Mouse (Mus musculus): ENCODE results near the gene Gli2. TPM values are rescaled to one million over a fixed set of nuclear protein-coding genes. Genes with fewer than 3 reads are reported as not detected.

The Gli2 gene
- polyA plus RNA-seq, 1 experiment from 2014 or later: 3.8 TPM

DNA sequence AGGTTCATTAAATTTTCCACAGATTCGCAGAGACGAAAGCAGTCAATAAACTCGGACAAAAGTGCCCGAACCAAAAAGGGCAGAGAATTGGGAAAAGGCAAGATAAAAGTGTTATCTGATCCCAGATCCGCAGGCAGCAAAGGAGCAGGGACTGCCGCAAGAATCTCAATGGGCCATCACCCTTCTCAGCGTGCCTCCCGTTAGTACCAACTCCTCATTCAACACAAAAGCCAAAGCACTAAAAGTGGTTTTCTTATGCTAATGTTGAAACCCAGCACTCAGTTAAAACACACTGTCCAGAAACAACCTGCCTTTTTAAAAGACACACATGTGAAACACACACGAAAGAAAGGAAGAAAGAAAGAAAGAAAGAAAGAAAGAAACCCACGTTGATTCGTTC is 4.4 kb downstream of the Gli2 start:
- H3K4me2 ChIP-seq (replicated peaks; ENCODE audit: low read depth): no peak overlapping the region
- 22% methylated on average over 11 of the region's 11 CpGs for WGBS

DNA sequence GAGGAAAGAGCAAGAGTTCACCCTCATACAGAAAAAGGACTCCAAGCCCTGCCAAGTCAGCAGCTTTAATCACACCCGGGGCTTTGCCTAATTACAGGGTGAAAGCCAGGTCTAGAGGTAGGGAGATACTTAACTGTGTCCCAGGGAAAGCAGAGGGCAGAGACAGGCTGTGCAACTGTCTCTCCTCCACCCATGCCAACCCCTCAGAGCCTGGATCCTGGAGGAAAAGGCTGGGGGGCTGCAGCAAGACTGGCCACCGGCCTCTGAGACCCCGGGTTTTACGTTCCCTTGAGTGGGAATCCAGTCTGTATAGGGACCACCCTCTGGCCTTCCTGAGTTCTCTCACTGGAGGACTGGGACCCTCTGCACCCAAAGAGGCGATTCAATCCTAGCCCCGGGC is 4.9 kb downstream of the Gli2 start:
- Histone ChIP-seq H3K27me3 (replicated peaks; ENCODE audit: control insufficient read depth, insufficient read depth, low read length) (peaks cover 55% of the 10 kb centered on the region), H3K4me1 (replicated peaks; ENCODE audit: control insufficient read depth, insufficient read depth, low read length) (no peaks in the 10 kb centered on the region), H3K4me3 (ENCODE audit: low read depth, low read length) (no peak overlapping the region), H3K4me2 (replicated peaks; ENCODE audit: low read depth) (peak overlapping the region; percentile 76), H3K9ac (ENCODE audit: low read depth, low read length) (no peak overlapping the region), H3K9me3 (ENCODE audit: control insufficient read depth) (no peaks in the 10 kb centered on the region), H3K27ac (ENCODE audit: low read depth, low read length) (no peak overlapping the region), H3K36me3 (ENCODE audit: control insufficient read depth, insufficient read depth) (no peaks in the 10 kb centered on the region)
- no peak for TF ChIP-seq CTCF (IDR thresholded peaks at IDR 0.05; ENCODE audit: low read depth)
- ATAC-seq: no peak
- 21% methylated on average over 6 of the region's 6 CpGs for WGBS

More for the DNA sequence above, 4.4 kb downstream of the Gli2 start:
- Histone ChIP-seq H3K27ac (ENCODE audit: low read depth, low read length) (no peak overlapping the region), H3K4me1 (replicated peaks; ENCODE audit: control insufficient read depth, insufficient read depth, low read length) (no peaks in the 10 kb centered on the region), H3K27me3 (replicated peaks; ENCODE audit: control insufficient read depth, insufficient read depth, low read length) (peaks cover 59% of the 10 kb centered on the region), H3K36me3 (ENCODE audit: control insufficient read depth, insufficient read depth) (no peaks in the 10 kb centered on the region), H3K4me3 (ENCODE audit: low read depth, low read length) (no peak overlapping the region), H3K9ac (ENCODE audit: low read depth, low read length) (no peak overlapping the region), H3K9me3 (ENCODE audit: control insufficient read depth) (no peaks in the 10 kb centered on the region)
- TF ChIP-seq CTCF (IDR thresholded peaks at IDR 0.05; ENCODE audit: low read depth): no peak
- ATAC-seq: no peak

DNA sequence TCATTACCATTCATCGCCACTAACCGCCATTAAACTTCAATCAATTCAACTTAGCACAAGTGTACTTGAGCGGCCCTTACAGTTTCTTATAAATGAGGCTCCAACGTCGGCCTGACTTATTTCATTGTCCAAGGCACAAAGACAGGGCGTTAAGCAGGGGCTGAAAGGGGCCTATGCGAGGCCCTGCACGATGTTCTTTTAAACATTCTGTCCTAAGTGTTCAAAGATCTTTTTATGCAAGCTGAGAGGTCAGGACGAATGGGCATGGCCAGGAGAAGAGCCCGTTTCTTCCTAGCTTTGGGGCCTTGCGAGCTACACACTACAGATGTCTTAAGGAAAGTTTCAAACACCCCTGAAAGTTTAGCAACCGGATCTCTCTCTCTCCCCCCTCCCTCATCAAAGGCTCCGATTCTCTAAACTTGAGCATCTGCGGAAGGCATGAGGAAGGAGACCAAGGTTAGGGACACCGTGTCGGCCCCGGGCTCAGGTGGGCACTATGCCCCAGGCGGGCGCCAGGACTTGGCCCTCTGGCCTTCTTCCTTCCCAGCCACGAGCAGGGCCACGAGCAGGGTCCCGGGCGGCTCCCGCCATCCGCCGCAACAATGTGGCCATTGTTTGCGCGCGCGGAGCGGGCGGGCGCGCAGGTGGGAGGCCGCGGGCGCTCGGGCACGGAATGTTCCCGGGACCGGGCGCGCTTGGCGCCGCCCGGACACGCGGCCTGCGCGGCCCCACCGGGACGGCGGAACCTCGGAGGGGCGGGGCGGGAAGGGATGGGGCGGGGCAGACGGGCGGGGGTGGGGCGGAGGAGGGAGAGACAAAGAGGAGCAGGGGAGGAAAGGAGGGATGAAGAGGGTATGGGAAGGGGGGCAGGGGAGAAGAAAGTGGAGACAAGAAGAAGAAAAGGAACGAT is 5.7 kb downstream of the Gli2 start:
- no peaks in the 10 kb centered on the region for H3K4me1 ChIP-seq (replicated peaks; ENCODE audit: control insufficient read depth, insufficient read depth, low read length)
- TF ChIP-seq CTCF (IDR thresholded peaks at IDR 0.05; ENCODE audit: low read depth): no peak
- H3K4me3 ChIP-seq (ENCODE audit: low read depth, low read length): peak overlapping the region; percentile 46
- no peaks in the 10 kb centered on the region for H3K36me3 ChIP-seq (ENCODE audit: control insufficient read depth, insufficient read depth)
- peak; percentile 56 for ATAC-seq
- WGBS: 4% methylated on average over 57 of the region's 61 CpGs
- peak overlapping the region; percentile 46; the same call in 1 of the 2 replicates for H3K27ac ChIP-seq (ENCODE audit: low read depth, low read length)
- H3K4me2 ChIP-seq (replicated peaks; ENCODE audit: low read depth): peak overlapping the region; percentile 76
- no peaks in the 10 kb centered on the region for H3K9me3 ChIP-seq (ENCODE audit: control insufficient read depth)
- peaks cover 46% of the 10 kb centered on the region for H3K27me3 ChIP-seq (replicated peaks; ENCODE audit: control insufficient read depth, insufficient read depth, low read length)
- 0 out of 2 replicates have a peak overlapping the region, but pooled peaks have one; percentile 38 for H3K9ac ChIP-seq (ENCODE audit: low read depth, low read length)

DNA sequence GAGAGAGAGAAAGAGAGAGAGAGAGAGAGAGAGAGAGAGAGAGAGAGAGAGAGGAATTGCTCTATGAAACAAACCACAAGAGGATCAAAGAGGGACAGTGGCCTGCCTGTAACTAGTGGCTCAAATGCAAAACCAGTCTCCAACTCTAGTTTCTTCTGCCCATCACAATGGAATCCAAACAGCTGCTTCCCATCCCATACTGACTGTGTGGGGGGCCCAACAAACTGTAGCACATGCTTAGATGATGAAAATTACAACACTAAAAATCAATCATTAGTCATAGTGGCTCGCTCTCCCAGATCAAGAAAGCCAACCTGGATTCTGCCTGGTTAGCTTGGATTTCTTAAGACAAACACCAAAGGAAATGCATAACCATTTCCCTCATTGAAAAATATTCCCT is 15.0 kb downstream of the Gli2 start:
- ATAC-seq: no peak
- no peak for TF ChIP-seq CTCF (IDR thresholded peaks at IDR 0.05; ENCODE audit: low read depth)
- Histone ChIP-seq H3K4me2 (replicated peaks; ENCODE audit: low read depth) (no peak overlapping the region), H3K9ac (ENCODE audit: low read depth, low read length) (no peak overlapping the region), H3K4me1 (replicated peaks; ENCODE audit: control insufficient read depth, insufficient read depth, low read length) (0 out of 2 replicates have a peak, but pooled peaks cover 2% of the 10 kb centered on the region), H3K36me3 (ENCODE audit: control insufficient read depth, insufficient read depth) (no peaks in the 10 kb centered on the region), H3K27me3 (replicated peaks; ENCODE audit: control insufficient read depth, insufficient read depth, low read length) (no peaks in the 10 kb centered on the region), H3K4me3 (ENCODE audit: low read depth, low read length) (no peak overlapping the region), H3K9me3 (ENCODE audit: control insufficient read depth) (no peaks in the 10 kb centered on the region), H3K27ac (ENCODE audit: low read depth, low read length) (no peak overlapping the region)
- 84% methylated on average over 1 of the region's 1 CpGs for WGBS

DNA sequence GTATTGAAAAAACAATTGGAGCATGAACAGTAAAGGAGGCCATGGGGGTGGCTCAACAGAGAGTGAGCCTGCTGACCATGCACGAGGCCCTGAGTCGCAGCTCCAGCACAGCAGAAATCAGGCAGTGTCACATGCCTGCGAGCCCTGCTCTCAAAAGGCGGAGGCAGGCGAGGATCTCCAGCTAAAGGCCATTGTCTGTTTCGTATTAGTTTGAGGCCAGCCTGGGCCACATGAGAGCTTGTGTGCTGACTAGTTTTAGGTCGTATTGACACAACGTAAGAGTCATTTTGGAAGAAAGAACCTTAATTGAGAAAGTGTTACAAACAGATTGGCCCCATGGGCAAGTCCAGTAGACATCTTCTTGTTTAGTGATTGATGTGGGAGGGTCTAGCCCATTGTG is 17.5 kb downstream of the Gli2 start:
- no peak overlapping the region for H3K4me2 ChIP-seq (replicated peaks; ENCODE audit: low read depth)
- TF ChIP-seq CTCF (IDR thresholded peaks at IDR 0.05; ENCODE audit: low read depth): no peak
- H3K27ac ChIP-seq (ENCODE audit: low read depth, low read length): no peak overlapping the region
- H3K9me3 ChIP-seq (ENCODE audit: control insufficient read depth): no peaks in the 10 kb centered on the region
- no peak overlapping the region for H3K4me3 ChIP-seq (ENCODE audit: low read depth, low read length)
- ATAC-seq: no peak
- 84% methylated on average over 8 of the region's 8 CpGs for WGBS
- H3K9ac ChIP-seq (ENCODE audit: low read depth, low read length): no peak overlapping the region
- H3K4me1 ChIP-seq (replicated peaks; ENCODE audit: control insufficient read depth, insufficient read depth, low read length): 0 out of 2 replicates have a peak, but pooled peaks cover 5% of the 10 kb centered on the region
- no peaks in the 10 kb centered on the region for H3K27me3 ChIP-seq (replicated peaks; ENCODE audit: control insufficient read depth, insufficient read depth, low read length)
- no peaks in the 10 kb centered on the region for H3K36me3 ChIP-seq (ENCODE audit: control insufficient read depth, insufficient read depth)

DNA sequence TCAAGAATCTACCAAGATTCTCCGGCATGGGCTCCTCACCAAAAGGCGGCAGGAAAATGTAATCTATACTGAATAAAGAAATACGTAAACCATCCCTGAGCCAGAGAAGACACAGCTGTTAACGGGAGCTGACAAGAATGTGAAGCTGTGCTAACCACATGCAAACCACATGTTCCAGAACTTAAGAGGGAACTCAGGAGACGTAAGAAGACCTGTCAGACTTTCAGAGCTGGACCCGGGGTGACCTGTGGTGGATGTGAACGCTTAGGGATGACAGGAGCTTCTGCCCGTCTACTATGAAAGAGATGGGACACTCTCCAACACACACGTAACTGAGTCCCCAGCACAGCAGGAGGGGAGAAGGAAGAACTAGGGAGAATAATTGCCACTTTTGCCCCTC is 18.1 kb downstream of the Gli2 start:
- no peak overlapping the region for H3K4me3 ChIP-seq (ENCODE audit: low read depth, low read length)
- TF ChIP-seq CTCF (IDR thresholded peaks at IDR 0.05; ENCODE audit: low read depth): no peak
- H3K27ac ChIP-seq (ENCODE audit: low read depth, low read length): no peak overlapping the region
- H3K4me1 ChIP-seq (replicated peaks; ENCODE audit: control insufficient read depth, insufficient read depth, low read length): 0 out of 2 replicates have a peak, but pooled peaks cover 5% of the 10 kb centered on the region
- no peak overlapping the region for H3K4me2 ChIP-seq (replicated peaks; ENCODE audit: low read depth)
- no peak overlapping the region for H3K9ac ChIP-seq (ENCODE audit: low read depth, low read length)
- no peaks in the 10 kb centered on the region for H3K9me3 ChIP-seq (ENCODE audit: control insufficient read depth)
- no peaks in the 10 kb centered on the region for H3K36me3 ChIP-seq (ENCODE audit: control insufficient read depth, insufficient read depth)
- no peaks in the 10 kb centered on the region for H3K27me3 ChIP-seq (replicated peaks; ENCODE audit: control insufficient read depth, insufficient read depth, low read length)
- no peak for ATAC-seq
- WGBS: 59% methylated on average over 9 of the region's 9 CpGs
